Mouse (Mus musculus) C2C12 (cell line): Measurements from ENCODE around the gene Gm6657. TPM values are rescaled to one million over a fixed set of nuclear protein-coding genes. Genes with fewer than 3 reads are reported as not detected.

ENCODE experiments used
- H3K27me3 ChIP-seq: one replicate; pipeline ENCODE4 v1.6.1; 2011; ENCODE audit not compliant: control insufficient read depth, insufficient read depth, insufficient read length
- H3K36me3 ChIP-seq: one replicate; pipeline ENCODE4 v1.6.1; 2011; ENCODE audit not compliant: control insufficient read depth, insufficient read depth
- H3K4me3 ChIP-seq: one replicate; pipeline ENCODE4 v1.5.1; 2011; ENCODE audit warnings: mild to moderate bottlenecking, control low read depth; ENCODE audit not compliant: poor library complexity, insufficient read depth, severe bottlenecking
- H3K79me2 ChIP-seq: one replicate; pipeline ENCODE4 v1.6.1; 2011; ENCODE audit not compliant: control insufficient read depth, insufficient read depth
- H3K79me3 ChIP-seq: one replicate; pipeline ENCODE4 v1.6.1; 2011; ENCODE audit warnings: low read depth, control low read depth
- H3ac ChIP-seq: one replicate; pipeline ENCODE3; 2011; ENCODE audit warnings: low read depth; ENCODE audit not compliant: control insufficient read depth, insufficient read length
- CEBPB ChIP-seq: IDR thresholded peaks from one replicate; pipeline ENCODE4 v1.6.1; 2011; ENCODE audit warnings: low read depth, mild to moderate bottlenecking, control low read depth, moderate library complexity
- CTCF ChIP-seq: IDR thresholded peaks from one replicate; pipeline ENCODE4 v1.5.1; 2011; ENCODE audit not compliant: control insufficient read depth, insufficient read depth, insufficient read length
- FOSL1 ChIP-seq: IDR thresholded peaks from one replicate; pipeline ENCODE4 v1.8.0; 2011; ENCODE audit warnings: mild to moderate bottlenecking, low read length; ENCODE audit not compliant: poor library complexity, insufficient read depth, severe bottlenecking
- MAX ChIP-seq: IDR thresholded peaks from one replicate; pipeline ENCODE4 v1.6.1; 2011; ENCODE audit warnings: mild to moderate bottlenecking, control low read depth
- MYOD1 ChIP-seq: IDR thresholded peaks from one replicate; pipeline ENCODE4 v1.6.1; 2011; ENCODE audit warnings: low read depth; ENCODE audit not compliant: control insufficient read depth, insufficient read length
- MYOG ChIP-seq: IDR thresholded peaks from one replicate; pipeline ENCODE4 v1.6.1; 2011; ENCODE audit not compliant: control insufficient read depth, insufficient read length; ENCODE audit errors: extremely low read depth
- USF1 ChIP-seq: IDR thresholded peaks from one replicate; pipeline ENCODE4 v1.6.1; 2011; ENCODE audit warnings: low read depth, mild to moderate bottlenecking, control low read depth, moderate library complexity
- polyA plus RNA-seq: library from polyadenylated mRNA; unstranded; fragments of >200 nt; fragmentation: generic; extraction: Trizol; gene quantifications from one replicate; pipeline ENCODE4 v1.2.1, GENCODE M21; 2012; ENCODE audit warnings: missing spikeins

The Gm6657 gene
- polyA plus RNA-seq, 1 experiment: not detected

DNA sequence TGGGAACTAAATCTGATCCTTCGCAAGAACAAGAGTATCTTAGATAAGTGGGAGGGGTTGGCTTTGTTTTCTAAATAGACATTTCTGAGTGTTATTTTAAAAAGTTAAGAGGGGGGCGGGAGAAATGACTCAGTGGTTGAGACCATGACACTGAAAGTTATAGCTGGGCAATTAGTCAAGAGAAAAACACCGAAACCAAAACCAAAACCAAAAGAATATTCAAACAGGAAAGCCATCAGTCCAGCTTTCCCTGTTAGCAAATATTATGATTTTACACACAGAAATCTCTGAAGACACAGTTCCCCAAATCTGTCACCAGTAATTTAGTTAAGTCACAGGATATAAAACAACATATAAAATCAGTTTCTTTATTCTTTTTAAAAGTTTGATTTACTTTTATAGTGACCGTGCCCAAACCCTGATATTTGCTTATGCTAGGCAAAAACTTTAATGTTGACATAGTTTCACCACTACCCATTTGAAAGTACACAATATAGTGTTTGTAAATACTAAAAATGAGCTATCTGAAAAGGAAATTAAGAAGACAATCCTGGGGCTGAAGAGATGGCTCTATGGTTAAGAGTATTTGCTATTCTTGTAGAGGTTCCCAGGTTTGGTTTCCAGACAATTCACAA lies 25.3 kb downstream of the Gm6657 start:
- H3K27me3 ChIP-seq: no peaks in the 10 kb centered on the region
- H3K79me3 ChIP-seq: no peaks in the 10 kb centered on the region
- H3K79me2 ChIP-seq: no peaks in the 10 kb centered on the region
- no peak overlapping the region for H3ac ChIP-seq
- TF ChIP-seq USF1 (no peak), CEBPB (no peak), MAX (no peak), FOSL1 (no peak), CTCF (no peak), MYOD1 (no peak)
- H3K36me3 ChIP-seq: no peaks in the 10 kb centered on the region
- H3K4me3 ChIP-seq: no peak overlapping the region

GRCm38 (mm10) chr12:78225707-78226518 lies 31.9 kb downstream of the Gm6657 start, which contains the start of gene Gphn:
Gene Gphn (plus strand): TSS chr12:78226379.
- TF ChIP-seq FOSL1: no peak
- TF ChIP-seq MAX: peak; percentile 91
- TF ChIP-seq MYOD1: no peak
- TF ChIP-seq CTCF: peak; percentile 0
- no peak for TF ChIP-seq MYOG
- peak within 1 kb of the TSS; percentile 85 for H3K4me3 ChIP-seq
- H3ac ChIP-seq: peak within 1 kb of the TSS; percentile 69

GRCm38 (mm10) chr12:78226519-78226875 lies 32.5 kb downstream of the Gm6657 start:
- TF ChIP-seq USF1: no peak
- TF ChIP-seq MYOD1: no peak
- no peak for TF ChIP-seq FOSL1
- no peak for TF ChIP-seq MAX
- no peak for TF ChIP-seq MYOG
- no peak for TF ChIP-seq CTCF
- no peak for TF ChIP-seq CEBPB
- Histone ChIP-seq H3K79me3 (peaks cover 4% of the 10 kb centered on the region), H3ac (peak overlapping the region; percentile 69)

More at GRCm38 (mm10) chr12:78225707-78226518, 31.9 kb downstream of the Gm6657 start, which contains the start of gene Gphn:
- Histone ChIP-seq H3K79me3 (peaks cover 4% of the 10 kb centered on the region), H3K27me3 (no peaks in the 10 kb centered on the region), H3K79me2 (peaks cover 25% of the 10 kb centered on the region), H3K36me3 (no peaks in the 10 kb centered on the region)

DNA sequence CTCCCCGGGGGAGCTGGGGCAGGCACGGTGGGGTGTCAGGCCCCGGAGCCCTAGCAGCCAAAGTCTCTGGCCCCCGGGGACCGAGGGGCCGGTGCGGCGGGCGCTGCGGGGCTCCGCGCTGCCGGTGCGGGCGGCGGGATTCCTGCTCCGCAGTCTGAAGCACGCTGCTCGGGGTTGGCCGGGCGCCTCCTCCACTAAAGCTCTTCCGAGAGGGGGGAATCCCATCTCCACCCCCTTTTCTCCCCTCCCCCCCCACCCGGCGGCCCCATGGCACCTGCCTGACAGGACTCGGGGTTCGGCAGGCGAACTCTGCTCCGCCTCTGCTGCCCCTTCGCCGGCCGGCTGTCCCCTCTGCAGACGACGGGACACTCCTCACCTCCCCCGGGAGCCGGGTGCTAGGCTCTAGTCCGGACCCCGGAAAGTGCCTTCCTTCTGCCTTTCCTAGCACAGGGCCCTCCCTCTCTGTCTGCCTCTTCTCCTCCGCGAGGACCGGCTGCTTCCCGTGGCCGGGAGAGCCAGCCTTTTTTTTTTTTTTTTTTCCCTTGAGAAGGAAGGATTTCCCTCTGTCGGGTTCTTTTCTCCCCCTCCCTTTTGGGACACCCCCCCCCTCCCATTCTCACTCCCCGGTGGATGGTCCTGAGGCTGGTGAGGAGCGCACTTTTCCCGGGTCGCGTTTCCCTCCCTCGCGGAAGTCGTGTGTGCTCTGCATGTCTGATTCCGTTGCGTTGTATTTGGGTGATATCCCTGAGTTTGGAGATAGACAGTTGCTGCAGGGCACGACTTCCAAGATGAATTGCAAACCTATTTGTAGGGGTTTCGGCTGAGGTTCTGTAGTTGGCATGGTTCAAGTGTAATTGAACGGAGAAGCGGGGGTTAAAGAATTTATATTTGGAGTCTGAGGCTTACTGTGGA lies 33.2 kb downstream of the Gm6657 start:
- Histone ChIP-seq H3K79me3 (peaks cover 4% of the 10 kb centered on the region), H3ac (peak overlapping the region; percentile 69), H3K36me3 (no peaks in the 10 kb centered on the region), H3K4me3 (peak overlapping the region; percentile 85), H3K79me2 (peaks cover 25% of the 10 kb centered on the region), H3K27me3 (no peaks in the 10 kb centered on the region)
- TF ChIP-seq MAX: no peak
- TF ChIP-seq USF1: no peak
- TF ChIP-seq MYOD1: no peak

More at GRCm38 (mm10) chr12:78226519-78226875, 32.5 kb downstream of the Gm6657 start:
- Histone ChIP-seq H3K27me3 (no peaks in the 10 kb centered on the region), H3K36me3 (no peaks in the 10 kb centered on the region), H3K4me3 (peak overlapping the region; percentile 85), H3K79me2 (peaks cover 25% of the 10 kb centered on the region)

GRCm38 (mm10) chr12:78228139-78228538 lies 34.1 kb downstream of the Gm6657 start:
- H3K79me3 ChIP-seq: peaks cover 4% of the 10 kb centered on the region
- TF ChIP-seq MYOG (no peak), CTCF (no peak), MAX (no peak), CEBPB (no peak), FOSL1 (no peak), MYOD1 (no peak), USF1 (no peak)
- H3K79me2 ChIP-seq: peaks cover 29% of the 10 kb centered on the region
- no peaks in the 10 kb centered on the region for H3K27me3 ChIP-seq
- no peaks in the 10 kb centered on the region for H3K36me3 ChIP-seq
- peak overlapping the region; percentile 85 for H3K4me3 ChIP-seq
- no peak overlapping the region for H3ac ChIP-seq
